Mouse (Mus musculus) naive thymus-derived CD4-positive, alpha-beta T cell, adult 5 months (primary cell): Measurements from ENCODE around the gene Ube2z. TPM values are rescaled to one million over a fixed set of nuclear protein-coding genes. Genes with fewer than 3 reads are reported as not detected.

Experiments used
- polyA plus RNA-seq: library from polyadenylated mRNA; unstranded; fragments of 100-300 nt; shearing (Covaris generic); gene quantifications from one replicate; pipeline ENCODE4 v1.2.1, GENCODE M21; 2017

Gene Ube2z
- polyA plus RNA-seq, result 46.6 TPM

GRCm38 (mm10) chr11:96065215-96065911 is at the start of gene Ube2z:
Gene Ube2z (minus strand): TSS chr11:96065388.

GRCm38 (mm10) chr11:96111751-96112150 is 46.6 kb upstream of the Ube2z start, which contains the start of gene Calcoco2:
Gene Calcoco2 (minus strand): TSS chr11:96111964.

GRCm38 (mm10) chr11:96075509-96076220 is 10.5 kb upstream of the Ube2z start, which contains the start of gene Atp5g1:
Gene Atp5g1 (minus strand): TSS chr11:96075670.

GRCm38 (mm10) chr11:96034596-96035052 is 30.6 kb downstream of the Ube2z start, which contains the start of gene Snf8:
Gene Snf8 (plus strand): TSS chr11:96034885.

GRCm38 (mm10) chr11:96005403-96006271 is 59.6 kb downstream of the Ube2z start, which contains the start of gene Igf2bp1:
Gene Igf2bp1 (minus strand): TSS chr11:96005940.

Other genes starting within 250 kb of the Ube2z start
- not detected for gene Phospho1, start 240.9 kb downstream of the Ube2z start, polyA plus RNA-seq
- gene Gngt2, start 228.2 kb downstream of the Ube2z start, polyA plus RNA-seq, result 16.1 TPM
- gene Abi3, start 222.9 kb downstream of the Ube2z start, polyA plus RNA-seq, result 29.5 TPM
- not detected for gene B4galnt2, start 150.5 kb downstream of the Ube2z start, polyA plus RNA-seq
- 0.06 TPM for gene Igf2bp1, start 59.4 kb downstream of the Ube2z start, polyA plus RNA-seq
- gene Gip, start 40.8 kb downstream of the Ube2z start, polyA plus RNA-seq, result not detected
- 54.2 TPM for gene Snf8, start 30.5 kb downstream of the Ube2z start, polyA plus RNA-seq
- gene Atp5g1, start 10.3 kb upstream of the Ube2z start, polyA plus RNA-seq, result 247 TPM
- gene Calcoco2, start 46.6 kb upstream of the Ube2z start, polyA plus RNA-seq, result not detected
- not detected for gene Ttll6, start 68.4 kb upstream of the Ube2z start, polyA plus RNA-seq
- not detected for gene Hoxb13, start 128.9 kb upstream of the Ube2z start, polyA plus RNA-seq
- not detected for gene Hoxb9, start 206.1 kb upstream of the Ube2z start, polyA plus RNA-seq
- not detected for gene Hoxb8, start 216.5 kb upstream of the Ube2z start, polyA plus RNA-seq
- not detected for gene Hoxb7, start 221.2 kb upstream of the Ube2z start, polyA plus RNA-seq
- gene Hoxb6, start 227.1 kb upstream of the Ube2z start, polyA plus RNA-seq, result not detected
- not detected for gene Hoxb5, start 237.9 kb upstream of the Ube2z start, polyA plus RNA-seq